Mouse (Mus musculus) bone marrow macrophage, adult 2 months (primary cell): Measurements from ENCODE around the gene Psma4.

Source experiments
- CTCF ChIP-seq: IDR thresholded peaks from 2 replicates; pipeline ENCODE4 v1.5.1; 2012; ENCODE audit warnings: low read depth, mild to moderate bottlenecking, low read length, moderate library complexity
- POLR2A ChIP-seq: IDR thresholded peaks from 2 replicates; pipeline ENCODE4 v1.6.1; 2012; ENCODE audit warnings: mild to moderate bottlenecking, low read depth, low read length, borderline replicate concordance

DNA sequence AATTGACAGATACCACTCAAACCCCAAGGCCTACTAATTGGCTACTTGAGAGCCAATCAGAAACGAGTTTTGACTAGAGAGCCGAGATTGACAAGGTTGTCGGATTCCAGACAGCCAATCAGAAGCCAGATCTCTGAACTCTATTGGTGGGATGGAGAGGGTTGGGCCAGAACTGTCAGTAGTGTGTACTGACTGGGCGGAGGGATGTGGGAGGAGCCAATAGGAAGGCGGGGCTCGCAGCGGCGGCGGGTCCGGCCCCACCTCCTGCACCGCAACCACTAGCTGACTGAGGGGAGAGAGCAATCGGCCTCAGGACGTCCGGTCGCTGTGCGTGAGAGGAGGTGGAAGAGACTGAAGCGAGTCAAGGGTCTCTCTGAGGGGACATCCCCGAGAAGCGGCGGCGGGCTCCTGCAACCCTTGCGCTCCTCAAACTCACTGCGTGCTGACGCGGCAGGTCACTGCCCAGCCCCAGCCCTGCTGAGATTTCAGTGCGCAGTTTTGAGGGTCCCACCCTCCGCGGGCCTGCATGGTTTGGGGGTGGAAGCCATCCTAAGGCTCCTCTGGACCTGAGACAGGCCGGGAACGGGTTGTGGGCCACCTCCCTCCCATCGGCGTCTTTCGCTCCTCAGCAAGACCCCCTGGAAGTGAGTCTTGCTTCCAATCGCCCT lies 33.4 kb upstream of the Psma4 start, which contains the start of gene Hykk:
- TF ChIP-seq CTCF = no peak
- TF ChIP-seq POLR2A = no peak
